Mouse (Mus musculus) gastrocnemius, postnatal 10 days (tissue): ENCODE measurements around the gene Maneal. TPM values are rescaled to one million over a fixed set of nuclear protein-coding genes. Genes with fewer than 3 reads are reported as not detected.

Source experiments
- DNase-seq: peaks from one replicate; pipeline ENCODE4 v3.0.0; 2021; ENCODE audit warnings: mixed read lengths
- long read RNA-seq, 2 experiments: library from polyadenylated mRNA; stranded (forward); transcript quantifications; one replicate each; pipeline ENCODE4 v2.0.0; 2021
- total RNA-seq, 2 experiments: library from RNA; stranded (reverse); gene quantifications; 2 replicates each; pipeline ENCODE4 v1.2.3; 2021

Gene Maneal
- under 1 TPM; 0.16 to 0.36 TPM for total RNA-seq
- long read RNA-seq, experiment 1: 0 reads
- long read RNA-seq, experiment 2: 0 reads

DNA sequence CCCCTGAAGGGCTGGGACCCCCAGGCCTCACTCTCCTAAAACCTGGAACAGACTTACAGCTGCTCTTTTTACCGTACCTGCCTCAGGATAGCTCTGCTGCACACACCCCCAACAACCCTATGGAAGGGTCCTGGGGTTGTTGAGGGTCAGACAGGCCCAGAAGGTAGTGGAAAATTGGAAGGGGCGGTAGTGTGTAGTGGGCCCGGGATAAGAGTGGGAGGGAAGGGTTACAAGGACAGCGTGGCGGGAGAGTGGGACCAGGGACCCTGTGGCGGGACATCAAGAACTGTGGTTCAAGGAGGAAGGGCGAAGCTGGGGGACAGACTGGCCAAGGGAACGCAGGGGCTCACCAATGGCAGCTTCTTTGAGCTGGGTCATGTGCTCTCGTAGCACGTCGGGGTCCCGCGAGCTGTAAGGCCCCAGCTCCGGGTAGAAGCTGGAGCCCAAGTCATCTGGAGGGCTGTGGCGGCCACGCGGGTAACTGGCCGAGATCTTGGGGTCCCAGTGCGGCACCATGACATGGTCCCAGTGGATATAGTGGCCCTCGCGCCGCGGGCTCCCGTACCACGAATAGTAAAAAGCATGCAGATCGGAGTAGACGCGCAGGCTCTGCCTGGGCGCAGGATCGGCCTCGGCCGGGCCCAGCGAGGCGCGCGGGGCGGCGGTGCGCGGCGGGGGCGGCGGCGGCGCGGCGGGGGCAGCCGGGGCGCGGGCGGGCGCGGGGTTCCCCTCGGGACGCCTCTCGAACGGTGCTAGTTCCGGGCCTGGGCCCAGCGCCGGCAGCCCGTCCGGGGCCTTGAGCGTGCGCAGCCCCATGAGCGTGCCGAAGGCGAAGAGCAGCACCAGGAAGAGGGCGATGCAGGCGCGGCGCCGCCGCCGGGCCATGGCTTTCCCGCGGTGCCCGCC, at the start of gene Maneal:
Gene Maneal (minus strand): TSS at position 889 of the 906 bp plus-strand sequence.
- DNase-seq: no peak

DNA sequence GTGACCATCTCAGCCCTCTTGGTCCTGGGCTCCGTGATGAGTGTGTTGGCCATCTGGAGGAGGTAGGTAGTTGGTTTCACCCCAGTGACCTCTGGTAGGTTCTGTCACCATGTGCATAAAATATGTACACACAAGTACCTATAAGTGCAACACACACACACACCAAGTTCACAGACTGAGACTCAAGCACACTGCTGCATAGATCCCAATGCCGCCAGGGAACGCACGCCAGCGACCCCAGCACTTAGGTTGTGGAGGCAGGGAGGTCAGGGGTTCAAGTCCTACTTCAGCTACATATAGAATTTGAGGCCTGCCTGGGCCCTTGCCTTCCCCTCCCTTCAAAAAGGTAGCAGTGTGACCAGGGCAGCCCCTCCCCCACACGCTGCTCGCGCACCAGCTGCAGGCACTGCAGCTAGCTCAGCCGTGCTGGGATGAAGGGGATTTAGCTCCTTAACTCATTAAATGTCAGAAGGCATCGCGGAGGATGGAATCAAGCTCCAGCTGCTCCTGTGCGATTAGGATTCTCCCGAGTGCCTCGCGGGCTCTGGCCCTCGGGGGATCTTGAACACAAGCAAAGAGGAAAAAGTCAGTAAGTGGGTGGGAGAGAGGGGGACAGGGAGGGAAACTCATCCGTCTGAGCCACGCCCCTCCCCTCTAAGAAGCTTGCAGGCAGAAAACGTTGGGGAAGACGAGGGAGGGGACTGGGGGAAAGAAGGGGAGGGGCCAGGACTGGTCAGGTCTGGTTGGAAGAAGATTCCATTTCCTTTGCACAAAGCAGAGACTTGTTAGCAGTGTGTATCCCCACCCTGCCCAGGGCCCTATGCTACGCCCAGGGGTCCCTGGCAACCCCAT, 44.2 kb upstream of the Maneal start:
- no peak for DNase-seq

DNA sequence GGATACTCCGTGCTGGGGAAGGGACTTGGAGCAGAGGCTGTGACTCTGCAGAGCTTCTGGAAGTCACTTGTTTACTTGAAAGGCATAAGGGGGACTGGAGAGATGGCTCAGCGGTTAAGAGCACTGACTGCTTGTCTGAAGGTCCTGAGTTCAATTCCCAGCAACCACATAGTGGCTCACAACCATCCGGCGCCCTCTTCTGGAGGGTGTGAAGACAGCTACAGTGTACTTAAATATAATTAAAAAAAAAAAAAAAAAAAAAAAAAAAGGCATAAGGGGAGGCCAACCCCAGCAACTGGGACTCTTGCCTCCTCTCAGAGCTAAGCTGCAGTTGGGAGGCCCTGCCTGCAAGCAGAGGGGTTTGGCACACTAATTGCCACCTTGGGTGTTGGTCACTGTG, 43.4 kb upstream of the Maneal start:
- DNase-seq: no peak

DNA sequence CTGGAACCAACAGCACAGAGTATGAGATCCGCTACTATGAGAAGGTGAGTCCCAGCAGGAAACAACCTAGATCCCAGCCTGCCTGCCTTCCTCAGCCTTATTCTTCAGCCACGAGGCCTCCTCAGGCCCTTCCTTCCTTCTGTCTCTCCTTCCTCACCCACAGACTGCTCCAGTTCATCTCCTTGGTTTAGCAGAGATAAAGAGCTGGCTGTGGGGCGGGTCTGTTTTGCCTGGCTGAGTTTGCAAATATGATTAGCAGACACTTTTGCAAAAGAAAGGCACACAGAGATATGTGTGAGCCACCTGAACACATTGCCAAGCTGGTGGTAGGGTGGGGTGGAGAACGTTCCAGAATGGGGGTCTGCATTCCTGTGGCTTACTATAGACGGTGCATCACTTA, 37.9 kb upstream of the Maneal start:
- DNase-seq: no peak

DNA sequence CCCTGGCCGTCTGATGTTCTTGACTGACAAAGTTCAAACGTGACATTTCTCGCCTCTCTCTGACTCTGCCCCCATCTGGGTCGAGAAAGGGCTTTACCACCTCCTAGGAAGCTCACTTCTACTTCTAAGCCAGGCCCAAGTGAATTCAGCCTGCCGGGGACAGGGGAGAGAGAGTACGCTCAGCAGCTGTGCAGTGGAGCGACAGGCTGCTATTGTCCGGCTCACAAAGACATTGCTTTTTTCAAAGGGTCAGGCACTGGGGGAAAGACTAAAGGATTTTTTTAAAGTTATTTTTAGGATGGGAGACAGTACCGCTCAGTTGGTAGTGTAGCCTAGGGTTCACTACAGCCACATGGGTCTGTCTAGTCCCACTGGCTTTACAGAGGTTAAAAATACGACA, 36.5 kb upstream of the Maneal start:
- no peak for DNase-seq

DNA sequence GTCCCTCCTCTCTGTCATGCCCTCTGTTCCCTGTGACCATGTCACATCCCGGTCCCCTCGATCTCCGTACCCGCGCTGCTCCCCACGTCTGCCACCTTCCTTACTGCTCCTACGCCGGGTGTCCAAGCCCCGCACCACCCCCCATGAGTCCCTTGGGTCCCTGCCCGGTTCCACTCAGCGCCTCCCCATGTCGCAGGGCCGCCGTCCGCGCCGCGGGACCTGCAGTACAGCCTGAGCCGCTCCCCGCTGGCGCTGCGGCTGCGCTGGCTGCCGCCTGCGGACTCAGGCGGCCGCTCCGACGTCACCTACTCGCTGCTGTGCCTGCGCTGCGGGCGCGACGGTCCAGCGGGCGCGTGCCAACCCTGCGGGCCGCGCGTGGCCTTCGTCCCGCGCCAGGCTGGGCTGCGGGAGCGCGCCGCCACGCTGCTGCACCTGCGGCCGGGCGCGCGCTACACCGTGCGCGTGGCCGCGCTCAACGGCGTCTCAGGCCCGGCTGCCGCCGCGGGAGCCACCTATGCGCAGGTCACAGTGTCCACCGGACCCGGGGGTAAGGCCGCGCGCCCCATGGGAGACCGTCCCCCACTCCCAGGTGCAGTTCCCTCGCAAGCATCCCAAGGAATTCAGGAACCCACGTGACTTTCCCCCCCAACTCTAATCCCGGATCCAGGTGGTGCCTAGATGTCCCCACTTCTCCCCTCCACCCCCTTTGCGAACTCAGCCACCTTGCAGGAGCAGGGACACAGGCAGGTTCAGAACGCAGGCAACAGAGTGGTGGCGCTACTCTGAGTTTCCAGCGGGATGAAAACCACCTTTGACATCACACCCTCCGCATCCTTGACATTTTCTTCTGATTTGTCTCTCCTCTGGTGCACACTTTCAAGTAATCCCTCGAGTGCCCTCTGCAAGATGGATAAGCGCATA, 32.8 kb upstream of the Maneal start:
- DNase-seq: no peak

- no peak for DNase-seq
Observed at GRCm38 (mm10) chr4:124893769-124894168, 31.8 kb upstream of the Maneal start.

DNA sequence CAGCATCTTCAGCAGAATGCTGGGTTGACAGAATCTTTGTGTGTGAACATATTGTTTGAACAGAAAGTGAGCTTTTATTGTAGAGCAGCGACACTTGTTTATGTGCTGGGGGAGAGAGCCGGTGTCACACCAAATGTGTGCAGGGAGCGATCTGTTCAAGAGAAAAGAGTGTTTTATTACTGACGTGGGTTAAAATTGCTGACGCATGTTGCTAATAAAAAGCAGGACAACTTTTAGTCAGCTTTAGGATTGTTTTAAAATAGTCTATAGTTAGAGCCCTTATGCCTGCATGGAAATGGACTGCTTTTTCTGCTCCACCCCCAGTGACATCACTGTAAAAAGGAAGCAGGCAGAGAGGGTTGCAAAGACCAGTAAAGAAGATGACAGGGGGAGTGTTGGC, 28.9 kb upstream of the Maneal start:
- DNase-seq: no peak

DNA sequence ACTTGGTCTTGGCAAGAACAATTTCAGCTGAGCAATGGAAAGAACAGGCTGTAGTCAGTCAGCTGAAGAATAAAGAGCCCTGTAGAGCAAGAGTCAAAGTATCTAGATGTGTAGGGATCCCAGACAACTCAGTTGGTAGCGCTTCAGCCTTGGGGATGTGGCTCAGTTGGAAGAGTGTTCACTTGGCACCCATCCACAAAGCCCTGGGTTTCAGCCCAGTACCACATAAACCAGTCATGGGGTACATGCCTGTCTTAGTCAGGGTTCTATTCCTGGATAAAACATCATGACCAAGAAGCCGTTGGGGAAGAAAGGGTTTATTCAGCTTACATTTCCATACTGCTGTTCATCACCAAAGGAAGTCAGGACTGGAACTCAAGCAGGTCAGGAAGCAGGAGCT, 28.0 kb upstream of the Maneal start:
- no peak for DNase-seq

- no peak for DNase-seq
Observed at GRCm38 (mm10) chr4:124888702-124889101, 26.7 kb upstream of the Maneal start.

DNA sequence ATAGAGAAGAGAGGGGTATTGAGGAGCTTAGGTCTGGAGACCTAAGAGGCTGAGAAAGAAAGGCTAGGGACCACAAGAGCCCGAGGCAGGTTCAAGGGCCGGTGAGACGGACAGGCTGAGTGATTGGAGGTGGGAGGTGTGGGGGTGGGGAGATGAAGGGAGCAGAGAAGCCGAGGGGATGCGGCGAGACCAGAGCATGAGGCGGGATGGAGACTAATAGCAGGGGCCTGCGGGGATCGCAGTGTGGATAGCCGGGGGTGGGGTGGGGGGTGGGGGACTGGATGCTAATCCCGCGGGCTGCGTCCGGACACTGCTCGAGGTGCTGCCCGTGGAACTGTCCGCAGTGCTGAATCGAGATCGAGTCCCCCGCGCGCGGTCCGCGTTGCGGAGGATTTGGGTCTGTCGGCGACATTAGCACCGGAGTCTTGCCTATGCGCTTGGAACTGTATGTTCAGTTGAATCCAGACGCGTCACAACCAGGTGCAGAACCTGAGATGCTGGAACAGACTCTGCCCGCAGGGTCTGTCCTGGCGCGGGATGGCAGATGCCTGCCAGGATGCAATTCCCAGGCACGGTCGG, 20.3 kb upstream of the Maneal start:
- peak; percentile 57 for DNase-seq

DNA sequence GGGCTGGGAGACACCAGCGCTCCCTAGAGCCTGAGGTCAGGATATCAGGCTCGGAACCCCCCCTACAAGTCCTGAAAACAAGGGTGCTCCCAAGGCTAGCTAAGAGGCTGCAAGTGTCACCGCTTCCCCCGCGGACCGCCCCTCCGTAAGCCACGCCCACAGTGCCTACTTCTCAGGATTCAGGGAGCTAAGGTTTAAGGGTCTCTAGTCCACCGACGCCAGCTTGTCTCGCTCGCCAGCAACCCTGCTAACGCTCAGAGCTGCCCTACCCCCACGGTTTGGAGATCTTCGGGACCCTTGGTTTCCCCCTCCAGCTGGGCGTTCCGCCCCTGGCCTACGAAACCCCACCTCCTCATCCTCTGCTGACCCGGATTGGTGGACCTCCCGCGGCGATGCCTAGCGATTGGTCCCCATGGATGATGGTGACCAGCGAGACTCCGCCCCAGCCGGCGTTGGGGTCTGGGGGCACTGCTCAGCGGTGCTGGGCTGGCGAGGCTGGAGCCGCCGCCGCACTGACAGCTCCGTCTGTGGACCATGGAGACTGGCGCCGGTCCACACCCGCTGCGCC, 19.5 kb upstream of the Maneal start:
- DNase-seq: no peak

- no peak for DNase-seq
Observed at GRCm38 (mm10) chr4:124880599-124880998, 18.6 kb upstream of the Maneal start, which contains the start of gene Epha10. Gene Epha10 (plus strand): TSS chr4:124880899.

- no peak for DNase-seq
Observed at GRCm38 (mm10) chr4:124872719-124873118, 10.7 kb upstream of the Maneal start.

DNA sequence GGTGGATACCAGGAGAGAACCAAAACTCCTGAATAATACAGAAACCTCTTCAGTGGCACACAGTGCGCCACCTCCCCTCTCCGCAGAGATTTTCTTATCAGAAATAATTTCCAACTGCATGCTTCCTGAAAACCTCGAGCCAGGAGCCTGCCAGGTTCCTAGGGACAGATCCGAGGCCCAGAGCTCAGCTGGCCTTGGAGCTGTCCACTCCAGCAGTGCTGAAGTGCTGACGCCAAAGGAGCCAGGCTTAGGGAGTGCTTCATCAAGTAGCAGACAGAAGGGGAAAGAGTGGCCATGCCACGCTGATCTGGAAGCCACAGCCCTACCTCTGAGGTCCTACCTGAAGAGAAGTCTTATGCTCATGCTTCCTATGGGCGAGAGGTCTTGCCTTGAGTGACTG, 1.5 kb downstream of the Maneal start:
- peak; percentile 84 for DNase-seq

GRCm38 (mm10) chr4:124858370-124858769, 3.6 kb downstream of the Maneal start:
- no peak for DNase-seq

- DNase-seq: no peak
Observed at GRCm38 (mm10) chr4:124856294-124856693, 5.7 kb downstream of the Maneal start.

GRCm38 (mm10) chr4:124850933-124851658, 10.9 kb downstream of the Maneal start, which contains the start of gene 1110065P20Rik:
Gene 1110065P20Rik (minus strand): TSS chr4:124851196.
- peak; percentile 71 for DNase-seq

DNA sequence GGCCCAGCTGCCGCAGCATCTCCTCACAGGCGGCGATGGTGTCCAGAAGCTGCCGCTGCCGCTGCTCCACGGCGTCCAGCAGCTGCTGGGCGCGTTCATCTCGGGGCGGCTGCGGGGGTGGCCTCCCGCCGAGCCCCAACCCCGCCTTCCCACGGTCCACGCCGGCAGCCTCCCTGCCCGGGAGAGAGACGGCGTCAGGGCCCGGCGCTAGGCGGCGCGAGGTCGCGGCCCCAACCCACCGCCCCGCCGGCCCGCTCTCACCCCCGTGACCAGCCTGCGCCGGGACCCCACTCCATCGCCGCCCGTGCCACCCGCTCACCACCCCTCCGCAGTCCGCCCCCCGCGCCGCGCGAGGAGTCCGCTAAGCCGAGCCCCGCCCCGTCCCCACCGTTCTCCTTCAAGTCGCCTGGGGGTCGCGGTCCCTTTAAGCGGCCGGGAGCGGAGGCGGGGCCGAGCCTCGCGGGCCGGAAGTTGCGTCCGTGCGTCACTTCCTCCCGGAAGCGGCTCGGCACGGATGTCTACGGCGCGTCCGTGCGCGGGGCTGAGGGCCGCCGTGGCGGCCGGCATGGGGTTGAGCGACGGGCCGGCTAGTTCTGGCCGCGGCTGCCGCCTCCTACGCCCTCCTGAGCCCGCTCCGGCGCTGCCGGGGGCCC, 11.6 kb downstream of the Maneal start, which contains the start of gene Yrdc:
Gene Yrdc (plus strand): TSS at position 419 of the 653 bp plus-strand sequence.
- DNase-seq: peak; percentile 95
